Mouse (Mus musculus) midbrain, embryonic 14.5 days (tissue): ENCODE results near the gene Scyl3. TPM values are rescaled to one million over a fixed set of nuclear protein-coding genes. Genes with fewer than 3 reads are reported as not detected.

ENCODE experiments used
- ATAC-seq: fragments of 200-750 bp; cut with Nextera tagmentation; 2 replicates; pipeline ENCODE4 v1.8.0; 2017; ENCODE audit warnings: moderate number of reproducible peaks, moderate library complexity; ENCODE audit not compliant: low FRiP score, low TSS enrichment
- DNase-seq: peaks from one replicate; pipeline ENCODE4 v3.0.0-alpha.2; 2015
- H3K27ac ChIP-seq: fragments of 300-500 bp; sonication (generic); replicated peaks from 2 replicates; pipeline ENCODE4 v1.5.1; 2014; ENCODE audit warnings: mild to moderate bottlenecking, low read depth, low read length, moderate library complexity
- H3K27me3 ChIP-seq: fragments of 300-500 bp; sonication (generic); 2 replicates; pipeline ENCODE4 v1.6.1; 2014; ENCODE audit warnings: low read length, control low read depth, mixed read lengths; ENCODE audit not compliant: control insufficient read depth, insufficient read depth
- H3K36me3 ChIP-seq: fragments of 300-500 bp; sonication (generic); 2 replicates; pipeline ENCODE4 v1.6.1; 2014; ENCODE audit warnings: low read length, control low read depth; ENCODE audit not compliant: control insufficient read depth, insufficient read depth
- H3K4me1 ChIP-seq: fragments of 300-500 bp; sonication (generic); 2 replicates; pipeline ENCODE4 v1.6.1; 2014; ENCODE audit warnings: mild to moderate bottlenecking, antibody characterized with exemption, low read length, control low read depth; ENCODE audit not compliant: control insufficient read depth, insufficient read depth
- H3K4me2 ChIP-seq: fragments of 300-500 bp; sonication (generic); 2 replicates; pipeline ENCODE4 v1.6.1; 2014; ENCODE audit warnings: mild to moderate bottlenecking, low read length, moderate library complexity
- H3K4me3 ChIP-seq: fragments of 300-500 bp; sonication (generic); replicated peaks from 2 replicates; pipeline ENCODE4 v1.5.1; 2014; ENCODE audit warnings: low read depth, low read length
- H3K9ac ChIP-seq: fragments of 300-500 bp; sonication (generic); replicated peaks from 2 replicates; pipeline ENCODE4 v1.6.1; 2014; ENCODE audit warnings: mild to moderate bottlenecking, low read length, moderate library complexity
- H3K9me3 ChIP-seq: fragments of 300-500 bp; sonication (generic); 2 replicates; pipeline ENCODE4 v1.6.1; 2016; ENCODE audit warnings: low read length, control low read depth, mixed read lengths; ENCODE audit not compliant: control insufficient read depth
- WGBS: fragments of 180-500 bp; shearing (Covaris S2); extraction: QIAGEN DNeasy Blood & Tissue Kit; methylation state at CpG from one replicate; pipeline ENCODE4 v1.1.7; 2014; 5-methylcytosine and 5-hydroxymethylcytosine counted together
- polyA plus RNA-seq: library from polyadenylated mRNA; unstranded; fragments of >200 nt; fragmentation: Nextera tagmentation; extraction: Ambion mirVana; gene quantifications from 2 replicates; pipeline ENCODE4 v1.2.1, GENCODE M21; 2014

The Scyl3 gene
- 17.5 TPM in 2 replicates for polyA plus RNA-seq

- peak; percentile 3 for DNase-seq
- Histone ChIP-seq H3K36me3 (peaks cover 8% of the 10 kb centered on the region), H3K4me1 (peaks cover 12% of the 10 kb centered on the region), H3K4me2 (peak within 1 kb of the TSS; percentile 80), H3K9ac (peak within 1 kb of the TSS; percentile 96), H3K27ac (peak within 1 kb of the TSS; percentile 86), H3K4me3 (peak within 1 kb of the TSS; percentile 93), H3K27me3 (no peaks in the 10 kb centered on the region), H3K9me3 (no peaks in the 10 kb centered on the region)
- no peak for ATAC-seq
- 69% methylated on average over 7 of the region's 7 CpGs for WGBS
Observed at GRCm38 (mm10) chr1:163928846-163929245, at the start of gene Scyl3. Scyl3 (plus strand) TSS chr1:163929100.

- Histone ChIP-seq H3K9me3 (no peaks in the 10 kb centered on the region), H3K4me3 (no peak overlapping the region), H3K27ac (no peak overlapping the region), H3K27me3 (no peaks in the 10 kb centered on the region), H3K4me2 (no peak overlapping the region), H3K36me3 (peaks cover 12% of the 10 kb centered on the region), H3K4me1 (no peaks in the 10 kb centered on the region), H3K9ac (no peak overlapping the region)
- no peak for ATAC-seq
- DNase-seq, result no peak
Observed at GRCm38 (mm10) chr1:163889629-163890028, 39.3 kb upstream of the Scyl3 start.

- Histone ChIP-seq H3K4me3 (no peak overlapping the region), H3K4me2 (no peak overlapping the region), H3K36me3 (peaks cover 6% of the 10 kb centered on the region), H3K4me1 (no peaks in the 10 kb centered on the region), H3K9ac (no peak overlapping the region), H3K27me3 (no peaks in the 10 kb centered on the region), H3K27ac (no peak overlapping the region), H3K9me3 (no peaks in the 10 kb centered on the region)
- ATAC-seq, result no peak
- no peak for DNase-seq
- WGBS, result 52% methylated on average over 5 of the region's 5 CpGs
Observed at GRCm38 (mm10) chr1:163893294-163893693, 35.6 kb upstream of the Scyl3 start.

- H3K9ac ChIP-seq, result no peak overlapping the region
- H3K4me3 ChIP-seq, result no peak overlapping the region
- WGBS, result 70% methylated on average over 11 of the region's 11 CpGs
- H3K36me3 ChIP-seq, result peaks cover 6% of the 10 kb centered on the region
- no peaks in the 10 kb centered on the region for H3K4me1 ChIP-seq
- no peaks in the 10 kb centered on the region for H3K27me3 ChIP-seq
- H3K9me3 ChIP-seq, result no peaks in the 10 kb centered on the region
- no peak overlapping the region for H3K27ac ChIP-seq
- ATAC-seq, result no peak
- H3K4me2 ChIP-seq, result no peak overlapping the region
- DNase-seq, result peak; percentile 43
Observed at GRCm38 (mm10) chr1:163893774-163894527, 34.9 kb upstream of the Scyl3 start.

- no peaks in the 10 kb centered on the region for H3K36me3 ChIP-seq
- H3K27ac ChIP-seq, result no peak overlapping the region
- H3K27me3 ChIP-seq, result no peaks in the 10 kb centered on the region
- no peak overlapping the region for H3K4me3 ChIP-seq
- no peaks in the 10 kb centered on the region for H3K4me1 ChIP-seq
- no peaks in the 10 kb centered on the region for H3K9me3 ChIP-seq
- no peak for DNase-seq
- ATAC-seq, result no peak
- 81% methylated on average over 5 of the region's 5 CpGs for WGBS
- no peak overlapping the region for H3K9ac ChIP-seq
- H3K4me2 ChIP-seq, result no peak overlapping the region
Observed at GRCm38 (mm10) chr1:163898291-163898764, 30.6 kb upstream of the Scyl3 start.

- H3K4me2 ChIP-seq, result no peak overlapping the region
- H3K9me3 ChIP-seq, result no peaks in the 10 kb centered on the region
- no peak overlapping the region for H3K9ac ChIP-seq
- WGBS, result 92% methylated on average over 2 of the region's 2 CpGs
- no peaks in the 10 kb centered on the region for H3K4me1 ChIP-seq
- no peaks in the 10 kb centered on the region for H3K27me3 ChIP-seq
- DNase-seq, result no peak
- H3K36me3 ChIP-seq, result no peaks in the 10 kb centered on the region
- no peak overlapping the region for H3K27ac ChIP-seq
- no peak overlapping the region for H3K4me3 ChIP-seq
- no peak for ATAC-seq
Observed at GRCm38 (mm10) chr1:163899575-163899974, 29.3 kb upstream of the Scyl3 start.

GRCm38 (mm10) chr1:163900168-163900567 is 28.7 kb upstream of the Scyl3 start:
- WGBS, result 93% methylated on average over 2 of the region's 2 CpGs
- H3K27ac ChIP-seq, result no peak overlapping the region
- H3K9me3 ChIP-seq, result no peaks in the 10 kb centered on the region
- H3K4me1 ChIP-seq, result no peaks in the 10 kb centered on the region
- H3K4me2 ChIP-seq, result no peak overlapping the region
- no peaks in the 10 kb centered on the region for H3K27me3 ChIP-seq
- H3K4me3 ChIP-seq, result no peak overlapping the region
- ATAC-seq (no peak), DNase-seq (no peak)
- H3K9ac ChIP-seq, result no peak overlapping the region
- no peaks in the 10 kb centered on the region for H3K36me3 ChIP-seq

- no peaks in the 10 kb centered on the region for H3K27me3 ChIP-seq
- WGBS, result 93% methylated on average over 3 of the region's 3 CpGs
Observed at GRCm38 (mm10) chr1:163903411-163903810, 25.5 kb upstream of the Scyl3 start.

More at GRCm38 (mm10) chr1:163903411-163903810, 25.5 kb upstream of the Scyl3 start:
- Histone ChIP-seq H3K9me3 (no peaks in the 10 kb centered on the region), H3K9ac (no peak overlapping the region), H3K4me1 (no peaks in the 10 kb centered on the region), H3K27ac (no peak overlapping the region), H3K4me2 (no peak overlapping the region), H3K36me3 (no peaks in the 10 kb centered on the region), H3K4me3 (no peak overlapping the region)
- DNase-seq, result no peak
- ATAC-seq, result no peak
